Mouse (Mus musculus): ENCODE data around the gene Foxn1. TPM values are rescaled to one million over a fixed set of nuclear protein-coding genes. Genes with fewer than 3 reads are reported as not detected.

Gene Foxn1
- total and polyA plus RNA-seq, 2 experiments from 2014 or later: not detected

DNA sequence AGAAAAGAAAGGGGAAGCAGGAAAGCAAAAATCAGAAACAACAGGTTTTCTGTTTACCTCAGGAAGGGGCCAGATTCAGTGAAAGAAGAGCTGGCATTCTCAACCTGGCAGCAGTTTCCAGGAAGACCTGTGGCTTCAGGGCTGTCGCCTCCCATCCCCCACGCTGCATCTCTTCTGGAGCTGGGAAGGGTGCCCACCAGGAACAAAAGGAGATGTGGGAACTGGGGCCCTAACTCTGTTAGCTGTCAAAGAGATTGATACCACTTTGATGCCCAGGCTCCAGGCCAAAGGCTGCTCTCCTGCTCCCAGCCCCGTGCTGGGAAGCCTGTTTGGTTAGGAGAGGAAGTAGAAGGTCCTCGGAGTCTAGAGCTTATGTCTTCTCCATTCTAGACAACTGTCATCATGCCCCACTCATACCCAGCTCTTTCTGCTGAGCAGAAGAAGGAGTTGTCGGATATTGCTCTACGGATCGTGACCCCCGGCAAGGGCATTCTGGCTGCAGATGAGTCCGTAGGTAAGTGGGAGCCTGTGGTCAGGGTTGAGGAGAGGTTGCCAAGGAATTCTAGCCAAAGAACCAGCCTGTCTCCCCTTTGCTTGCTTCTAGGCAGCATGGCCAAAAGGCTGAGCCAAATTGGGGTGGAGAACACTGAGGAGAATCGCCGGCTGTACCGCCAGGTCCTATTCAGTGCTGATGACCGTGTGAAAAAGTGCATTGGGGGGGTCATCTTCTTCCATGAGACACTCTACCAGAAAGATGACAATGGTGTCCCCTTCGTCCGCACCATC lies 62.2 kb downstream of the Foxn1 start:
- H3K4me1 ChIP-seq (ENCODE audit: control insufficient read depth, insufficient read depth): peaks cover 27% of the 10 kb centered on the region
- H3K4me2 ChIP-seq (ENCODE audit: low read depth, low read length): no peak overlapping the region; the same call in 1 of the 2 replicates
- no peak overlapping the region for H3K9ac ChIP-seq (replicated peaks; ENCODE audit: low read depth, low read length)
- H3K9me3 ChIP-seq (replicated peaks; ENCODE audit: control insufficient read depth, low read length): no peaks in the 10 kb centered on the region
- H3K27ac ChIP-seq (ENCODE audit: low read depth): no peak overlapping the region
- H3K36me3 ChIP-seq (replicated peaks; ENCODE audit: control insufficient read depth, insufficient read depth, low read length): peaks cover 21% of the 10 kb centered on the region
- no peak for ATAC-seq (ENCODE audit: insufficient read depth, low read depth)
- H3K27me3 ChIP-seq (ENCODE audit: control insufficient read depth, insufficient read depth, low read length): no peaks in the 10 kb centered on the region
- H3K4me3 ChIP-seq (ENCODE audit: low read depth, low read length): no peak overlapping the region
- TF ChIP-seq EP300 (IDR thresholded peaks at IDR 0.05; ENCODE audit: low read depth) (no peak), CTCF (IDR thresholded peaks at IDR 0.05; ENCODE audit: low read depth) (no peak)
- 72% methylated on average over 15 of the region's 15 CpGs for WGBS
- DNase-seq (ENCODE audit: low spot score): no peak

DNA sequence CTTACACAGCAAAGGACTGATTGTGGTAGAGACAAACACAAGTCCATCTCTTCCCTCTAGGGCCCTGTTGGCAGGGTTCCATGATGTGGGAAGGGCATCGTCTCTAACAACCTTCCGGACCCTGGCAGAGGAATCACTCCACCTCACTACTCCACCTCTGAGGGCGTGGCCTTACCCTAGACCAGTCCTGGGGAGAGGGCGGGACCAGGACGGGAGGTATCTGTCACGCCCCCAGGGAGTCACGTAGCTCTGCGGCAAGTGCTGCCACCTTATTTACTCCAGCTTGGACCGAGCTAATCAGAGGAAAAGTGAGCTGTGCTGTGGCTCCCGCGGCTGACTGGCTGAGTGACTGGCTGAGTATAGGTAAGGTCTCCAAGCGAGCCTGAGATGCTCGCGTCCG lies 63.5 kb downstream of the Foxn1 start, which contains the start of gene Aldoc:
Gene Aldoc, plus strand, starts transcription at position 109 of the 400 bp plus-strand sequence.
- Histone ChIP-seq H3K9ac (replicated peaks; ENCODE audit: low read depth, low read length) (no peak within 1 kb of the TSS), H3K4me2 (ENCODE audit: low read depth, low read length) (peak within 1 kb of the TSS; percentile 47), H3K36me3 (replicated peaks; ENCODE audit: control insufficient read depth, insufficient read depth, low read length) (peaks cover 34% of the 10 kb centered on the region), H3K27me3 (ENCODE audit: control insufficient read depth, insufficient read depth, low read length) (no peaks in the 10 kb centered on the region), H3K27ac (ENCODE audit: low read depth) (peak within 1 kb of the TSS; percentile 27; the same call in 1 of the 2 replicates), H3K4me3 (ENCODE audit: low read depth, low read length) (peak within 1 kb of the TSS; percentile 22), H3K4me1 (ENCODE audit: control insufficient read depth, insufficient read depth) (peaks cover 19% of the 10 kb centered on the region), H3K9me3 (replicated peaks; ENCODE audit: control insufficient read depth, low read length) (no peaks in the 10 kb centered on the region)
- ATAC-seq (ENCODE audit: insufficient read depth, low read depth) (peak; percentile 97), DNase-seq (ENCODE audit: low spot score) (peak; percentile 86)
- TF ChIP-seq EP300 (IDR thresholded peaks at IDR 0.05; ENCODE audit: low read depth) (no peak), CTCF (IDR thresholded peaks at IDR 0.05; ENCODE audit: low read depth) (no peak)
- 7% methylated on average over 15 of the region's 15 CpGs for WGBS

DNA sequence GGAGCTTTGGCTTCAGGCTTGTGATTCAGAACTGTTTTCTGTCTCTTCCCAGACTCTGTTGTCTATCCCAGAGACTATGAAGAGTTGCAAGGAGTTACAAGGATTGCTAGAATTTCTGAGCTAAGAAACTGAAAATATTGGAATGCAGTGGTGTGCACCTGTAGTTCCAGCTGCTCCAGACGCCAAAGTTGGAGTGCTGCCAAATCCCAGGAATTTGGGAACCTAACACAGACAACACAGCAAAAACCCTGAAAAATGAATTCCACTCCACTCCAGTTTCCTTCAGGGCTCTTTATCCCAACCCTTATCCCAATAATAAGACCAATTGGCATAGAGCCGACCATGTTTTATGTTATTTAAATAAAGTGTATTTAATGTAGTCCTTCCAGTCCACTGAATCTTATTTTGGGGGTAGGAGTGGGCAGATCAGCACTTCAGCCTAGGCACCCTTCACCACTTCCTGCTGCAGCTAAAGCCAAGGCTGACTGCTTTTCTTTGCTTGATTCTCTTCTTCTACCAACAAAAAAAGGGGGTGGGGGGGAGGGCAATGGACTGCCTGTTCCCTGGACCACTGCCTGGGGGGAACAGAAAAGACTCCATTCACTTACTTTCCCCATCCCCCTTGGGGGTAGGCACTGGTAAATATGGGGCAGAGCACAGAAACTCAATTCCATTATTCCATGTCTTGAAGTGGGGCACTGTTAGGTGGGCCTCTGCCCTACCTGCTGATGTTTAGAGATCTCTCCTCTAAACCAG lies 64.1 kb downstream of the Foxn1 start:
- Histone ChIP-seq H3K36me3 (replicated peaks; ENCODE audit: control insufficient read depth, insufficient read depth, low read length) (peaks cover 41% of the 10 kb centered on the region), H3K4me3 (ENCODE audit: low read depth, low read length) (0 out of 2 replicates have a peak overlapping the region, but pooled peaks have one; percentile 22), H3K4me1 (ENCODE audit: control insufficient read depth, insufficient read depth) (peaks cover 19% of the 10 kb centered on the region), H3K9ac (replicated peaks; ENCODE audit: low read depth, low read length) (no peak overlapping the region), H3K9me3 (replicated peaks; ENCODE audit: control insufficient read depth, low read length) (no peaks in the 10 kb centered on the region), H3K4me2 (ENCODE audit: low read depth, low read length) (peak overlapping the region; percentile 47), H3K27ac (ENCODE audit: low read depth) (no peak overlapping the region), H3K27me3 (ENCODE audit: control insufficient read depth, insufficient read depth, low read length) (no peaks in the 10 kb centered on the region)
- ATAC-seq (ENCODE audit: insufficient read depth, low read depth): peak; percentile 7; the same call in 1 of the 2 replicates
- TF ChIP-seq EP300 (IDR thresholded peaks at IDR 0.05; ENCODE audit: low read depth) (no peak), CTCF (IDR thresholded peaks at IDR 0.05; ENCODE audit: low read depth) (no peak)
- no peak for DNase-seq (ENCODE audit: low spot score)
- WGBS: 45% methylated on average over 2 of the region's 2 CpGs

DNA sequence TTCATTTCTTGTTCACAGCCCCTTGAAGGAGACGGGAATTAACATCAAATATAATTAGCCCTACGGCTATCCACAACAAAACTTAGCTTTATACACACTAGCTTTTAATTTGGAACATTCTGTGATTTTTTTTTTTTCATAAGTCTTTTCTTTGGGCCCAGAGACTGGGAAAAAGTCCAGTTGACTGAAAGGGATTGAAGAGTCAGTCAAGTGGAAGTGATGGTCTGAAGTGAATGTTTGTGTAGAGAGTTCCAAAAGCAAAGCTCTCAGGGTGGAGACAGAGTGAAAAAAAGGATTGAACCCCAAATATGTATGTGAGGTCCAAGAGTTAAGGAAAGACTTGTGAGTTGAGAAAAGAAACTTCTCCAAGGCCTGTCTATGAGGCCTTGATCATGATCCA lies 67.9 kb downstream of the Foxn1 start:
- no peak overlapping the region for H3K27ac ChIP-seq (ENCODE audit: low read depth)
- no peak overlapping the region for H3K9ac ChIP-seq (replicated peaks; ENCODE audit: low read depth, low read length)
- no peak for TF ChIP-seq EP300 (IDR thresholded peaks at IDR 0.05; ENCODE audit: low read depth)
- TF ChIP-seq CTCF (IDR thresholded peaks at IDR 0.05; ENCODE audit: low read depth): no peak
- H3K4me3 ChIP-seq (ENCODE audit: low read depth, low read length): no peak overlapping the region
- peaks cover 12% of the 10 kb centered on the region for H3K4me1 ChIP-seq (ENCODE audit: control insufficient read depth, insufficient read depth)
- H3K4me2 ChIP-seq (ENCODE audit: low read depth, low read length): no peak overlapping the region
- peaks cover 69% of the 10 kb centered on the region for H3K36me3 ChIP-seq (replicated peaks; ENCODE audit: control insufficient read depth, insufficient read depth, low read length)
- no peak for ATAC-seq (ENCODE audit: insufficient read depth, low read depth)
- no peaks in the 10 kb centered on the region for H3K9me3 ChIP-seq (replicated peaks; ENCODE audit: control insufficient read depth, low read length)
- 92% methylated on average over 2 of the region's 2 CpGs for WGBS
- DNase-seq (ENCODE audit: low spot score): no peak
- no peaks in the 10 kb centered on the region for H3K27me3 ChIP-seq (ENCODE audit: control insufficient read depth, insufficient read depth, low read length)

DNA sequence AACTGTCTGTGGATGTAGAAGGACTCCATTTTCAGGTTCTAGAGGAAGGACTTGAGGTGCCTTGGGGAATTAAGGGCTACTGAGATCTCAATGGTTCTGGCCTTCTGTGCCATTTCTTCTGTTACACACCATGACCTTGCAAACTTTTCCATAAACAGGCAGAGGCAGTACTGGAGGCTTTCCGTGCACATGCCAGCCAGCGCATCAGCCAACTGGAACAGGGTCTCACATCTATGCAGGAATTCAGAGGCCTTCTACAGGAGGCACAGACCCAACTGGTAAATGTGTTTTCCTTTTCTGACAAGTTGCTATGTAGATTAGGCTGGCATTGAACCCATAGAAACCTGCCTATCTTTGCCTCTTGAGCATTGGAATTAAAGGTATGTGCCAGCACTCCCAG lies 72.7 kb downstream of the Foxn1 start:
- H3K27ac ChIP-seq (ENCODE audit: low read depth): 0 out of 2 replicates have a peak overlapping the region, but pooled peaks have one; percentile 25
- H3K9me3 ChIP-seq (replicated peaks; ENCODE audit: control insufficient read depth, low read length): no peaks in the 10 kb centered on the region
- no peak overlapping the region for H3K4me2 ChIP-seq (ENCODE audit: low read depth, low read length)
- H3K4me3 ChIP-seq (ENCODE audit: low read depth, low read length): no peak overlapping the region
- H3K9ac ChIP-seq (replicated peaks; ENCODE audit: low read depth, low read length): no peak overlapping the region
- ATAC-seq (ENCODE audit: insufficient read depth, low read depth) (no peak; the same call in 1 of the 2 replicates), DNase-seq (ENCODE audit: low spot score) (no peak)
- 58% methylated on average over 2 of the region's 2 CpGs for WGBS
- H3K36me3 ChIP-seq (replicated peaks; ENCODE audit: control insufficient read depth, insufficient read depth, low read length): peaks cover 73% of the 10 kb centered on the region
- no peaks in the 10 kb centered on the region for H3K27me3 ChIP-seq (ENCODE audit: control insufficient read depth, insufficient read depth, low read length)
- H3K4me1 ChIP-seq (ENCODE audit: control insufficient read depth, insufficient read depth): no peaks in the 10 kb centered on the region
- no peak for TF ChIP-seq CTCF (IDR thresholded peaks at IDR 0.05; ENCODE audit: low read depth)
- no peak for TF ChIP-seq EP300 (IDR thresholded peaks at IDR 0.05; ENCODE audit: low read depth)
